Mouse (Mus musculus) right cerebral cortex, postnatal 25 days (tissue): Measurements from ENCODE around the gene Tnnt2.

ENCODE experiments used
- DNase-seq: peaks from one replicate; pipeline ENCODE4 v3.0.0; 2022

The Tnnt2 gene

GRCm38 (mm10) chr1:135820071-135820470 is 16.1 kb upstream of the Tnnt2 start:
- DNase-seq: no peak

GRCm38 (mm10) chr1:135820736-135821364 is 15.3 kb upstream of the Tnnt2 start:
- DNase-seq: peak; percentile 28

DNA sequence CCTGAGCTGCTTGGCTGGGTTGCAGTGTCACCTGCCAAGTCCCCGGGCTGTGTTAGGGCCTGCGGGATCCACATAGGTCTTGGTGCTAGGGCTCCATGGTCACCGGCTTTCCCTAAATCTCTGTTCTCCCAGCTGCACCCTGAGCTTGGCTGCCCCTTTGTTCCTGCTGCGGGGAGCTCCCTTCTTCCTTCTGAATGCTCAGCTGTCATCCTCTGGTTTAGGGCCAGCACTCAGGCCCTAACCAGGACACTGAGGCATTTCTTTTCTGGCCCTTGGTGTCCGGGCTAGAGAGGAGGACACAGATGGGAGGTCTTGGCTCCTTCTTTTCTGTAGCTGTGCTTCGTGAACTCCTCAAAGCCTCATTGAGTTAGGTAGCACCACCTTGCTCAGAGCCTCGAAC is 14.4 kb upstream of the Tnnt2 start:
- DNase-seq: no peak

DNA sequence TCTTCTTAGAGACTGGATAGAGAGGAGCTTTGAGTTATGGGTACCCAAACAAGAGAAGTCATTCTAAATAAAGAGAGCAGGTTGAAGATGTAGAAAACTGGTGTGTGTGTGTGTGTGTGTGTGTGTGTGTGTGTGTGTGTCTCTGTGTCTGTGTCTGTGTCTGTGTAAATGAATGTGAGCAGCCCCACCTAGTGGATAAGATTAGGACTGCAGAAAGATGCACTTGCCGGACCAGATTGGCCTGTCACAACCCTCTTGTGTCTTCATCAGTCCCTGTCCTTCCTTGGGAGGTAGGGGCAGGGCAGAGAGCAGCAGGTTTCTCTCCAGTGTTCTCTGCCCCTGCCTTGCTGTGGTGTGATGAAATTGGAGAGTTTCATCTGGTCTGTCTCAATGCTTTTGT is 7.2 kb upstream of the Tnnt2 start:
- no peak for DNase-seq

- no peak for DNase-seq
Measured at GRCm38 (mm10) chr1:135834206-135834859, 1.8 kb upstream of the Tnnt2 start.

- DNase-seq: no peak
Measured at GRCm38 (mm10) chr1:135834983-135835382, 1.2 kb upstream of the Tnnt2 start.

GRCm38 (mm10) chr1:135838626-135839025 is 2.5 kb downstream of the Tnnt2 start:
- DNase-seq: no peak

DNA sequence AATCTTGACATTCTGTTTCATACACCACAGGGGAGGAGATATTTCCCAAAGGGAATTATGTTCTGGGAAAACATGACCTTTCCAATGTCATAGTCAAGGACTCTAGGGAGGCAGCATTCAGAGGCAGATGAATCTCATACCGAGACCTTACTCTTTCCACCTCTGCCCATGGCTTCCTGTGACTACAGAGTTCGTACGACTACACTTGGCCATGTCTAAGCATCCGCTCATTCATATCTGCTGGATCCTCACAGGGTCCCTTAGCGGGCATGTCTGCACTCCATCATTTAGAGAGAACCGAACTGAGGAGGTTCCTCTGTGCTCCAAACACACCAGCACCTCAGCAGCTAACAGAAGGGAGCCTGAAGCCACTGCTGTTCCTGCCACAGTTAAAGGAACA is 2.9 kb downstream of the Tnnt2 start:
- DNase-seq: no peak

- DNase-seq: peak; percentile 14
Measured at GRCm38 (mm10) chr1:135840675-135841395, 4.7 kb downstream of the Tnnt2 start.

DNA sequence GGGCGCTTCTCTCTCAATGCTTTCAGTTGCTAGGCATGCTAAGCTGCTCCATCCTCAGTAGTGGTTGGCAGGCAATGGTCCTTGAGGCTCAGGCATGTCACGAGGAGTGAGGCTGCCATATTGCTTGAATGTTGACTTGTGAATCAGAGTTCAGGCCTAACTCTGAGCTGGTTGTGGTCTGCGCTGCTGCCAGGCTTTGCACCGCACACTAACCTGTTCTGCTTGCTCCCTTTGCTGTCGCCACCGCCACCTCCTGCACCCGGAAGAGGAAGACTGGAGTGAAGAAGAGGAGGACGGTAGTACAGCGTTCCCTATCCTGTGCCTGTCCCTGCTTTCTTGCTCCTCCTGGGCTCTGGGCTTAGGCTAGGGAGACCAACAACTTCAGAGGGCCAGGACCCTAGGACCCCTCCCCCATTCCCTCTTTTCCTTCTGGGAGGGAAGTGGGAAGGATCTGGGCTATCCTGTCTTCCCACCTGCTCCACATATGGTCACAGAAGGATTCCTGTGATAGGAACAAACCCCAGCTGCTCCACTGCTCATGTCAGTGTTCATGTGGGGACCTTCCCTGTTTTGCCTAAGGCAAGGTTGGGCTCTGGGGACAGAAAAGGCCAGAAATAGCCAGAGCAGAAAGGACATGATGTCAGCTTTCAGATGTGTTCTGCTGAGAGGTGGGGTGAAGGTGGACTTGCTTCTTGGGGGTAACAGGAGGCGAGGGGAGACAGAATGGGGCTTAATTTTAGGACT is 7.5 kb downstream of the Tnnt2 start:
- DNase-seq: no peak

DNA sequence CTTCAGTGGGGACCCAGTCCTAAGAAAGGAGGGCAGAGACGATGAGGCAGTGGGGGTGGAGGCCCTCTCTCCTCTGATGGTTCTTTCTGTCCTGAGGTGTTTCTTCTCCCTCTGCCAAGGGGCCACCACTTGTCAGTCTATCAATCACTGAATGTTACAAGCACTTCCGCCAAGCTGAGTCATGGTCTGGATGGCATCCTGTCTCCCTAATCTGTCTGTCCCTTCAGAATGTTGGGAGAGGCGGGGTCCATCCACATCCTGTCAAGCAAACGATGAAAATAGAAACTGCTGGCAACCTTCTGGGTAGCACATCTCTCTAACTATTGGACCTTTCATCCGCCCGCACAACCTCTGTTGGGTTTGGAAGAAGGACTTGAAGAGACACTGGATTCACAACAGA is 8.3 kb downstream of the Tnnt2 start:
- no peak for DNase-seq

- no peak for DNase-seq
Measured at GRCm38 (mm10) chr1:135846632-135847031, 10.5 kb downstream of the Tnnt2 start.

- no peak for DNase-seq
Measured at GRCm38 (mm10) chr1:135847139-135847562, 11.0 kb downstream of the Tnnt2 start.

GRCm38 (mm10) chr1:135847611-135848351 is 11.6 kb downstream of the Tnnt2 start:
- no peak for DNase-seq

DNA sequence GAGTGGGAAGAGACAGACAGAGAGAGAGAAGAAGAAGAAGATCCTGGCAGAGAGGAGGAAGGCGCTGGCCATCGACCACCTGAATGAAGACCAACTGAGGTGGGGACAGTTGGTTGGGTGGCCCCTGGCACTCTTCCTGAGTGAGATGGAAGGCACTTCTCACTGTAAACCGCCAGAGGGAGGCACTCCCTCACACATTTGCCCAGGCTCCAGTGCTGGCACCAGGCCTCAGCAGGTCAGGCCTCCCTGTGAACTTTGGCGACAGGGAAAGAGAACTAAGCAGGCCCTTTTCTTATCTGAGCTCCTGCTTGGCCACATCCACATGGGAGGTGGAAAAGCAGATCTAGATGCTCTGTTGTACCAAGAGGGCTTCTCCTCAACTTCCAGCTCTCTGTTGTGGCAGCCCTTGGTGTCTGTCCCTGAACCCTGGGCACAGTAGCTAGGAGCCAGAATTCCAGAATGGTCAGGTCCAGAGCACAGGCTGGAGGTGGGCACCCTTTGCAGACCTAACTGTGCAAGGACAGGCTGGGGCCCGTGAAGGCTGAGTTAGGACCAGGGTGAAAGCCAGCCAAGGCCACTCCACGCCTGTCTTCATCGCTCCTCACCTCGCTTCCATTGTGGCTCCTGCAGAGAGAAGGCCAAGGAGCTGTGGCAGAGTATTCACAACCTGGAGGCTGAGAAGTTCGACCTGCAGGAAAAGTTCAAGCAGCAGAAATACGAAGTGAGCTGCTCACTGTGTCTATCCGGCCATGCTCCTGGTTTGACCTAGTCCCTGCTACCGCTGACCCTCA is 14.8 kb downstream of the Tnnt2 start:
- peak; percentile 29 for DNase-seq

- DNase-seq: no peak
Measured at GRCm38 (mm10) chr1:135852044-135852756, 16.0 kb downstream of the Tnnt2 start.

DNA sequence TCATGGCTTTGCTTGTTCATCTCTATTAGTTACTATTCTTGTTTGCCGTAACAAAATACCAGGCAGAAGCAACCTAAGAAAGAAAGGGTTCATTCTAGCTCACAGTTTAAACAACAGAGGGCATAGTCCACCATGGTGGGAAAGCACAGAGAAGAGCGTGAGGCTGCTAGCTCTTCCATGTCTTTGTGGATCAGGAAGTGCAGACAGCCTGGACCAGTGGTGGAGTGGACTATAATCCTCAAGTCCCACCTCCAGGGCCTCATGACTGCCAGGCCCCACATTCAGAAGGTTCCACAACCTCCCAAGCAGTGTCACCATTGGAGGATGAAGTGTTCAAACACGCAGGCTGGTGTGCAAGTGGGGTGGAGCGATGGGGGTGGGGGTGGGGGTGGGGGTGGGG is 17.0 kb downstream of the Tnnt2 start:
- DNase-seq: no peak

GRCm38 (mm10) chr1:135854591-135855343 is 18.6 kb downstream of the Tnnt2 start:
- DNase-seq: no peak

- DNase-seq: no peak
Measured at GRCm38 (mm10) chr1:135855344-135855687, 19.2 kb downstream of the Tnnt2 start.

DNA sequence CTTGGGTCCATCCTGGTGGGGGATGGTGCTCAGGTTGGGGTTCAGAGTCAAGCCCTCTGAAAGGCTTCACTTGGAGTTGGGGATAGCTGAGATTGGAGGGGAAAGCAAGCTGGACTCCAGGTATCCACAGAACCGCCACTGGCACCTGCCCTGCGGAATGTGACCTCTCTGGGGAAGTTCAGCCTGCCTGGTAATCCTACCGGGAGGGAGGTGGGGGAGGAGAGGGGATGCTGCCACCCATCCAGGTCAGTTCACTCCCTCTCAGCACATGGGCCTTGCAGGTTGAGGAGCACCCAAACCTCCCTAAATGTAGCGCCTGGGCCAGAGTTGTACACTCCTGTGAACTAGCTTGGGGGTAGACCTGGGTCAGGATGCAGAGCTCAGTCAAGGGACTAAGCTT is 19.9 kb downstream of the Tnnt2 start:
- no peak for DNase-seq
